Mouse (Mus musculus) frontal cortex, postnatal 14 days (tissue): ENCODE results near the gene Tm9sf1.
A peak's percentile ranks its signal among the peaks of the same experiment; 100 is the strongest.

Experiments used
- DNase-seq, 2 experiments: peaks; one replicate each; pipeline ENCODE4 v3.0.0; 2022; ENCODE audit warnings: low spot score in 2 of 2

Gene Tm9sf1

GRCm38 (mm10) chr14:55590748-55591330 is 52.8 kb downstream of the Tm9sf1 start, which contains the start of gene Psme2:
Gene Psme2 (minus strand): TSS chr14:55591113.
- DNase-seq, result peak; percentile 85 to 92

- no peak for DNase-seq
Observed at GRCm38 (mm10) chr14:55589771-55590448, 53.7 kb downstream of the Tm9sf1 start.

GRCm38 (mm10) chr14:55589271-55589670 is 54.3 kb downstream of the Tm9sf1 start:
- no peak for DNase-seq

GRCm38 (mm10) chr14:55586149-55586548 is 57.5 kb downstream of the Tm9sf1 start:
- no peak for DNase-seq
